Mouse (Mus musculus) brain, embryonic 14.5 days (tissue): ENCODE measurements around the gene Il33.

ENCODE experiments used
- CTCF ChIP-seq: fragments of 200-500 bp; IDR thresholded peaks from 2 replicates; pipeline ENCODE4 v1.5.1; 2012; ENCODE audit warnings: inconsistent platforms, mild to moderate bottlenecking, moderate library complexity, borderline replicate concordance; ENCODE audit not compliant: insufficient read depth, insufficient read length; ENCODE audit errors: extremely low read depth
- POLR2A ChIP-seq: fragments of 200-500 bp; IDR thresholded peaks from 2 replicates; pipeline ENCODE4 v1.6.1; 2012; ENCODE audit warnings: mild to moderate bottlenecking, inconsistent platforms, borderline replicate concordance; ENCODE audit not compliant: poor library complexity, insufficient read depth, insufficient read length, severe bottlenecking; ENCODE audit errors: extremely low read depth

- TF ChIP-seq POLR2A (no peak), CTCF (no peak)
Measured at GRCm38 (mm10) chr19:29924638-29925258, at the start of gene Il33.
